Mouse (Mus musculus) thymus, adult 2 months (tissue): ENCODE results near the gene Gm20390.

Experiments used
- CTCF ChIP-seq: fragments of 200-500 bp; IDR thresholded peaks from 2 replicates; pipeline ENCODE4 v1.5.1; 2012; ENCODE audit warnings: mild to moderate bottlenecking, control low read depth, low read length, moderate library complexity, borderline replicate concordance; ENCODE audit not compliant: control insufficient read depth, poor library complexity, insufficient read depth; ENCODE audit errors: extremely low read depth
- POLR2A ChIP-seq: fragments of 200-500 bp; IDR thresholded peaks from 2 replicates; pipeline ENCODE4 v1.6.1; 2012; ENCODE audit warnings: mild to moderate bottlenecking, low read length, control low read depth, moderate library complexity; ENCODE audit not compliant: control insufficient read depth, poor library complexity, insufficient read depth; ENCODE audit errors: extremely low read depth

GRCm38 (mm10) chr11:93987026-93987425, 18.9 kb upstream of the Gm20390 start:
- TF ChIP-seq CTCF, result no peak
- TF ChIP-seq POLR2A, result no peak
